Mouse (Mus musculus): Measurements from ENCODE around the gene Tmem253.

DNA sequence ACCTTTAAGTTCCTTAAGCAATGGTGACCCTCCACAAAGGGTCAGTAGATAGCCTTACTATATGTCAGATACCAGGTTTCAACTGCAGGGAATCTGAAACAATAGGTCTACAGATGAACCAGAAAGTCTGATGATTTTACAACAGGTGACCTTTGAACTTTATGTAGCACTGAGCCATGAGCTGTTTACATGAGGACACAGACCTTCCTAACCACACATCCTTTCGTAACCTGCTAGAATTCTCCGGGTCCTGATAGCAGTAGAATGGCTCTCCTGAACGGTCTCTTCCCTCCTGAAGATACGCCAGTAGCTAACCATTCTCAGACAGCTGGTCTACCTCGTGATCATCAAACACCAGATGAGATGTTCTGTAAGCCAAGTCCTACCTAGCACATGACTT lies 23.9 kb downstream of the Tmem253 start:
- TF ChIP-seq CTCF (IDR thresholded peaks at IDR 0.05) (no peak), EP300 (IDR thresholded peaks at IDR 0.05) (no peak)
